Mouse (Mus musculus) liver, adult 2 months (tissue): Measurements from ENCODE around the gene Epha1.

Experiments used
- CTCF ChIP-seq: fragments of 200-500 bp; IDR thresholded peaks from 2 replicates; pipeline ENCODE4 v1.5.1; 2011; ENCODE audit warnings: low read depth, low read length, control low read depth
- POLR2A ChIP-seq: fragments of 200-500 bp; IDR thresholded peaks from 2 replicates; pipeline ENCODE4 v1.6.1; 2011; ENCODE audit warnings: low read length, control low read depth; ENCODE audit not compliant: insufficient read depth; ENCODE audit errors: extremely low read depth

DNA sequence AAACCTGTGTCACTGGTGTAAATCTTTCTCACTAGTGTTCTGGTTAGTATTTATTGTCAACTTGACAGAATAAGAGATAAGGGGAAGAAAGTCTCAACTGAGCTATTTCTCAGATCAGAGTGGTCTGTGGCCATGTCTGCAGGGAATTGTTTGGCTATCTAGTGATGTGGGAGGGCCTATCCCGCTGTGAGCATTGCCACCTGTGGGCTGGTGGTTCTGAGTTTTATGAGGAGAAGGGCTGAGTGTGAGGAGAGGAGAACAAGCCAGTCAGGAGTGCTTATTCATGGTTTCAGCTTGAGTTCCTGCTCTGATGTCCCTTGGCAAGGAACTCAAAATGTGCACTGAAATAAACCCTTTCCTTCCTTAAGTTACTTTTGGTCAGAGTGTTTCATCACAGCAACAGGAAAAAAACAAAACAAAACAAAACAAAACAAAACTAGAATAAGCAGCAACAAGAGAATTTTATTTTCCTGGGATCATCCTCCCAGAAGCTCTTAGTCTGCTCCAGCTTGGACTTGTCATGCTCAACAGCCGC, 18.8 kb upstream of the Epha1 start:
- no peak for TF ChIP-seq CTCF
- no peak for TF ChIP-seq POLR2A
